Mouse (Mus musculus) spleen, postnatal 4 days (tissue): ENCODE results near the gene Olfr857.
"Not testable (repeated sequence)": the region's sequence is repeated elsewhere in the genome, so short reads cannot be mapped to it uniquely, and the experiment has no call there.

Source experiments
- DNase-seq, 2 experiments: peaks; one replicate each; pipeline ENCODE4 v3.0.0; 2022; ENCODE audit warnings: low spot score in 2 of 2

The Olfr857 gene

GRCm38 (mm10) chr9:19709133-19709532 is at the start of gene Olfr857:
Gene Olfr857, plus strand, starts transcription at chr9:19709433.
- no peak for DNase-seq

- DNase-seq: no peak
Observed at GRCm38 (mm10) chr9:19690281-19690680, 19.0 kb upstream of the Olfr857 start.

DNA sequence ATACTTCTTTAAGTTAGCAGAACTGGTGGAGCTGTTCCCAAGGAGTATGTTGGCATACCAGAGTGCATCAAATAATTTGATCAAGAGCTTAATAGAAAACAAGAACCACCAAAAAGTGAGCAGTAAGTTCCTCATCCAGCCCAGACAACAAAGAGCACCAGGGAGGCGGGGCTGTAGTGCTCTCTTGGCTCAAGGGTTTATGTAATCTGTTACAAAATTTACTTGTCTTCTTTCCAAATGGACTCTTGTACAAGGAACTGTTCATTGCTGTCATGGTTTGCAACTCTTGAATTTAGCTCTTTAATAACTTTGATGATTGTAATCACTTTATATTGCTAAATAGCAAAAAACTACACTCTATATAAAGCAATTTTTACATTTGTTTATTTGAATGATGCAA is 17.8 kb upstream of the Olfr857 start:
- DNase-seq: no peak

DNA sequence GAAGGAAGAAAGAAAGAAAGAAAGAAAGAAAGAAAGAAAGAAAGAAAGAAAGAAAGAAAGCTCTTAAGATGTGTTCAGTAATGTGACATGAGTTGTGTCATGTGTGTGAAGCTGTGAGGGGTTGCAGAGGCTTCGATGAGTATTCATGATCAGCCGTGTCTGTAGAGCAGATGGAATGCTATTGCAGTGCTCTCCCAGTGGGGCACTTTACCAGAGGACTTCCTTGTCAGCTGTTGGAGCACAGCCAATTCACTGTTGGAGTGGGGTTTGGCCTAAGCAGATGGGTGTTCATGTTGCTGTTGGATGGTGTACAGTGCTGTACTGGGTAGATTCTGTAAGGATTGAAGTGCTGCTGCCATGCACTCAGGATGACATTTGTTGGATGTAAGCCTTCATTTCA is 16.8 kb upstream of the Olfr857 start:
- DNase-seq: no peak

DNA sequence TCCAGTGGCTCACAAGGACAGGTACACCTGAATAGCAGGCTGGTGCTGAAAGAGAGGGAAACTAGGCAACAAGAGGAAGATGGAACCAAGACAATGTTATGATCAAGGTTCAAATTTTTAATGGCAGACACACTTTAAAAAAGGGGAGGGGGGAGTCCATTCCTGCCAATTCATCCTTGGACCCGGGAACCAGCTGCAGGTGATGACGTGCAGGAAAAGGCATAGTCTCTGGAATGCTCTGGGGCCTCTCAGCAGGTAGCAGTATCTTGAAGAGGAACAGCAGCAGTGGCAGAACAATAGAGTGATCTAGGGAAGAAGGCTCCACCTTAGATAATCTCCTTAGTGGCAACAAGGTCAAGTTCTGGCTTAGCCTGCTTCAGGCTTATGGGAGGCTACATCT is 14.9 kb upstream of the Olfr857 start:
- DNase-seq: not testable (repeated sequence)

GRCm38 (mm10) chr9:19694898-19695379 is 14.3 kb upstream of the Olfr857 start:
- not testable (repeated sequence) for DNase-seq

DNA sequence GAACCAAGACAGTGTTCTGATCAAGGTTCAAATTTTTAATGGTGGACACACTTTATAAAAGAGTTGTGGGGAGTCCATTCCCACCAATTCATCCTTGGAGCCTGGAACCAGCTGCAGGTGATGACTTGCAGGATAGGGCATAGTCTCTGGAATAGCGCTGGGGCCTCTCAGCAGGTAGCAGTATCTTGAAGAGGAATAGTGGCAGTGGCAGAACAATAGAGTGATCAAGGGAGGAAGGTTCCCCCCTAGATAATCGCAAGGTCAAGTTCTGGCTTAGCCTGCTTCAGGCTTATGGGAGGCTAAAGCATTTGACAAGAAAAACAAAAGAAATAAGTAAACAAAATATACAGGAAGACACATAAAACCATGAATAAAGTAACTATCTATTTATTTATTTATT is 4.7 kb upstream of the Olfr857 start:
- DNase-seq: not testable (repeated sequence)
